ENCODE assay signal across 10 mouse cellular contexts in the genomic region with DNA sequence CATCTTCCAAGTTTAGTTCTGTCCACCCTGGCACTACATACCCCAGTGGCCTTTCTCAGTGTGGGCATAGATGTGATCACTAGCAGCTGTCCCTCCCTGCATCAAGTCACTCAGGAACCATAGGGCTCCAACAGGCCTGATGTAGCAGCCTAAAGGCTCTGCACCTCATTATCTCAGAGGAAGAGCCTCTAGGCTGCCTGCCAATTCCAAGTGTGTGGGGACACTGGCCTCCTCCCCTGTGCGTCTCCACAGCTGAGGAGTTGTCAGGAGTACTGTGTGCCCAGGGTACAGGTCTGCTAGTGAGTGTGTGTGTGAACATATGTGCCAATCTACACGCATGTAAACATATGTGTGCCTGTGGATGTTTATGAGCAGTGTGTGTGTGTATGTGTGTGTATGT. TPM values are rescaled to one million over a fixed set of nuclear protein-coding genes. Genes with fewer than 3 reads are reported as not detected.
DNase-seq lines count a peak whose midpoint lies in the region; ATAC-seq lines count a peak whose summit lies in the region.
"Had no signal": no experiment of that assay in that cellular context is flagged by ENCODE, and none has a peak within 500 bp of the region (broad histone marks: within the 10 kb centered on the region; RNA-seq: fewer than 3 reads in every experiment).

No protein-coding gene starts in this region.

- DNase-seq in frontal cortex, postnatal 36 days (ENCODE audit: low spot score in 2 of 2), result no peak
- peak; percentile 53 for DNase-seq in retina, postnatal 1 day
- no peak for DNase-seq in retina, embryonic 14.5 days (ENCODE audit: low spot score)
- peak; percentile 34 for DNase-seq in skeletal muscle tissue, adult 2 months (ENCODE audit: low read depth, low spot score)
- no peak for DNase-seq in kidney, adult 11 months
- no peak for DNase-seq in right cerebral cortex, adult 2 months (ENCODE audit: low spot score in 2 of 2)

- peak; percentile 47; the same call in 1 of the 2 replicates for ATAC-seq in frontal cortex, adult (ENCODE audit: low TSS enrichment)
- peak; percentile 54; the same call in 1 of the 2 replicates for ATAC-seq in hindbrain, embryonic 12.5 days (ENCODE audit: low FRiP score)
- ATAC-seq: inflammation-experienced regulatory T-cells, adult 6 months had no signal

- H3K27me3 ChIP-seq in hindbrain, embryonic 12.5 days, result no peaks in the 10 kb centered on the region

- no peak overlapping the region for H3K9ac ChIP-seq in hindbrain, embryonic 12.5 days
- H3K9ac ChIP-seq: limb, embryonic 12.5 days had no signal

- H3K27ac ChIP-seq in hindbrain, embryonic 12.5 days, result peak overlapping the region; percentile 66
- H3K27ac ChIP-seq: limb, embryonic 12.5 days had no signal

- no peak overlapping the region for H3K4me3 ChIP-seq in hindbrain, embryonic 12.5 days
- H3K4me3 ChIP-seq: limb, embryonic 12.5 days had no signal

- peaks cover 19% of the 10 kb centered on the region for H3K4me1 ChIP-seq in hindbrain, embryonic 12.5 days
- H3K4me1 ChIP-seq: limb, embryonic 12.5 days had no signal

- H3K9me3 ChIP-seq in hindbrain, embryonic 12.5 days (replicated peaks), result no peaks in the 10 kb centered on the region
- H3K9me3 ChIP-seq: limb, embryonic 12.5 days had no signal

- no peak overlapping the region for H3K4me2 ChIP-seq in hindbrain, embryonic 12.5 days (replicated peaks)
- H3K4me2 ChIP-seq: limb, embryonic 12.5 days had no signal

- WGBS in hindbrain, embryonic 12.5 days, result 79% methylated on average over 2 of the region's 2 CpGs

- H3K36me3 ChIP-seq in hindbrain, embryonic 12.5 days, result no peaks in the 10 kb centered on the region
- H3K36me3 ChIP-seq: limb, embryonic 12.5 days had no signal

RNA-seq across cellular contexts. Expression of gene Doc2b, which starts 56.6 kb away (rescaled TPM):
- polyA plus RNA-seq in hindbrain, embryonic 12.5 days (2016; fragmentation: Nextera tagmentation; extraction: Ambion mirVana), result 0.61 and 0.62 TPM in 2 replicates
- polyA plus RNA-seq: inflammation-experienced regulatory T-cells, adult 6 months had no signal

Comparison
In these comparisons a context has a peak if more than half of its experiments do, and no peak if none do; other contexts are left out.
1. DNase-seq: peak in retina, postnatal 1 day (single experiment) and skeletal muscle tissue, adult 2 months (single experiment); none in frontal cortex, postnatal 36 days (0 of 2), retina, embryonic 14.5 days (single experiment), kidney, adult 11 months (single experiment) and right cerebral cortex, adult 2 months (0 of 2).